Mouse (Mus musculus): Measurements from ENCODE around the gene Actr3b.
"Not testable (repeated sequence)": the region's sequence is repeated elsewhere in the genome, so short reads cannot be mapped to it uniquely, and the experiment has no call there.

GRCm38 (mm10) chr5:25713001-25713706 is 46.6 kb upstream of the Actr3b start:
- TF ChIP-seq CTCF (IDR thresholded peaks at IDR 0.05; ENCODE audit: control insufficient read depth, insufficient read depth, insufficient replicate concordance, low read depth, low read length); POLR2A (IDR thresholded peaks at IDR 0.05; ENCODE audit: control insufficient read depth, low read depth, low read length): not testable (repeated sequence)

Data from testis, adult 2 months (tissue).